Mouse (Mus musculus) heart, postnatal 10 days (tissue): ENCODE data around the gene Enpp3. TPM values are rescaled to one million over a fixed set of nuclear protein-coding genes. Genes with fewer than 3 reads are reported as not detected.

Experiments used
- DNase-seq, 2 experiments: peaks; one replicate each; pipeline ENCODE4 v3.0.0; 2021
- intact Hi-C: fragments of 180-260 bp; cut with DNase I; formaldehyde crosslinking; loops from one replicate; pipeline ENCODE4 v1.15.1; 2025
- total RNA-seq, 2 experiments: library from RNA; stranded (reverse); gene quantifications; 2 replicates each; pipeline ENCODE4 v1.2.3; 2021

Enpp3 gene
- total RNA-seq, 2 experiments from 2014 or later: 7.6 to 8.3 TPM

DNA sequence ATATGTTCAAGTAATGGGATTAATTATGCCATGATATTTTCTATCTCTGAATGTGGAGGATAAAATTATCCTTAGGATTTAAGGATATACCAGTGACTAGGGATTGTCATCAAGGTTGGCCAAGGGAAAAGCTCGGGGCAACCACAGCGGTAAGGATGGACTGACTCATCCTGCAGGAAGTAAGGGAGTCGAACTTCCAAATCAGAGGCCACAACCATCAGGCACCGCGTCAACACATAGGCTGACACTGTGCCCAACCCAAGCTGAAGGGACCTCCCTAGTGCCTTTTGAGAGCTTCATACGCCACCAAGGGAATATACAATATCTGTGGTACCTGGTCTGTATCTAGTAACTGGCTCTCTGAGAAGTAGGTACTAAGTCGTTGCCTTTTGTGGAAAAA lies 73.1 kb downstream of the Enpp3 start:
- intact Hi-C loops: no loop called here
- no peak for DNase-seq

DNA sequence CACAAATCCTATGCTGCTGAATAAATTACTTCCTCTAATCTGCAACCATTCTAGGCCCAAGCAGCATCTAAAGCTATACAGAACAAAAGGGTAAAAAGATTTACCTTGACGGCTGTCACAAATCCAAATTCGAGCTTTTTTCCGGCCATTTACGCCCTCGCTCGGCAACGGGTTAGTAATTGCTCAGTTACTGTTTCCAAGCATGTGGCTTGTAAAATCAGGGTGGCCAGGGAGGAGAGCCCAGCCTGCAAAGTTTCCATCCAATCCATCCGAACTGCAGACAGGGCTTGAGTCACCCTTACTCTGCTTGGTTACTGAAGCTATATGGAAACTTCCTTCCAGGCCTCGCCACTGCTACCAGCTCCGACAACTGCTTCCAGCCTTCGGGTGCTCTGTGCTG lies 74.9 kb downstream of the Enpp3 start:
- intact Hi-C loops: no loop called here
- DNase-seq: no peak

DNA sequence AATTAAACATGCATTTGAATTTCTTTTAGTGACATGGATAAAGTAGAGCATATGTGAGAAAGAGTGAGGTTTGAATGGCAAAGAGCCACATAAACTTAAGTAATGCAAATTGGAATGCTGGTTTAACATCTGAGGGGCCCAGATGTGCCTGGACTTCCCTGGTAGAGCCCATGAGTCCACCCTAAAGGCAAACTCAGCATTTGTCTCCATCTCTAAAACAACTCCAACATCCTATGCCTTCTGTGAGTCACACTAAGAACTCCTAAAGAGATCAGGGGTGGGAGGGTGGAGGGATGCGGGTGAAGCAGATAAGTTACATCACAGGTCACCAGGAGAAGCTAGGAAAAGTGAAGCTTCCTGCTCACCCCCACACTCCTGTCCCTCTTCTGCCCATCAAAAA lies 76.6 kb downstream of the Enpp3 start:
- intact Hi-C loops: no loop called here
- DNase-seq: no peak

DNA sequence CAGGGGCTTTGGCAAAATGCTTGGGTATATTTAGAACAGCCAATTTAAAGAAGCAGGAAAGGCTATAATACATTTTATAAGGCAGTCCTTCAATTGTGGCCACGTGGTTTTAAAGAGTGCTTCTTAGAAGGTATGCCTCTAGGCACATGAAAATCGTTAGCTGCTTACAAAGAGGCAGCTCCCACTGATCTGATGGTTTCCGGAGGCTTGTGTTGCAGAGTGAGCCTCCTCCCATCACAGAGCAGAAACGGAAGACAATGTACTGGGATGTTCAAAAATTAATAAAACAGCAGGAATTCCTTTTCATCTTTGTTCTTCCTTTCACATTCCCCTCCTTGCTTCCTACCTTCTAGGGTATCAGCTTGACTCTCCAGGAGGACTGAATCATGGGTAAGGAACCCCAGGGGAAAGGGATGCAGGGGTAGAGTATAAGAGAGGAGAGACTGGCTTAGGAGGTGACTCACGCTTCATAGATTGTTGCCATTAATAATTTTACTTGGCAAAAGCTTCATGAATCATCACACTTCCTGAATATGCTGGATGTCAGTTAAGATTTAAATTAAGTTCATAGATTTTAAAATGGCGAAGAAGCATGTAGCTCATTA lies 77.4 kb downstream of the Enpp3 start:
- intact Hi-C loops: no loop called here
- no peak for DNase-seq

DNA sequence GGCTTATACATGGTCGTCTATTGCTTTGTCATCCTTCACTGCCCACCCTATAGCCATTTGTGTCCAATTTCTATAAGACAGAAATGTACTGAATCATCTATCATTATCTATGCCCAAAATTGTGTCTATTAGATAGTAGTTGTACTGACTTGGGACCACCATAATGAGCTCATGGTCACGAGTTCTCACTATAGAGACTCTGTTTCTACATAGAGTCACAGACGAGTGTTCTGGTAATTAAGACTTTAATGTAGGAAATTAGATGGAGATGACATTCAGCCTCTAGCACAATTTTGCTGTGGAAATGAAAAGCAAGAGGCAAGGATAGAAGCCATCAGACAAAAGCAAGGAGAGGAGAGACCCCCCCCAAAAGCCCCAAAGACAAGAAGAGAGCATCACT lies 78.0 kb downstream of the Enpp3 start:
- intact Hi-C loops: no loop called here
- no peak for DNase-seq

DNA sequence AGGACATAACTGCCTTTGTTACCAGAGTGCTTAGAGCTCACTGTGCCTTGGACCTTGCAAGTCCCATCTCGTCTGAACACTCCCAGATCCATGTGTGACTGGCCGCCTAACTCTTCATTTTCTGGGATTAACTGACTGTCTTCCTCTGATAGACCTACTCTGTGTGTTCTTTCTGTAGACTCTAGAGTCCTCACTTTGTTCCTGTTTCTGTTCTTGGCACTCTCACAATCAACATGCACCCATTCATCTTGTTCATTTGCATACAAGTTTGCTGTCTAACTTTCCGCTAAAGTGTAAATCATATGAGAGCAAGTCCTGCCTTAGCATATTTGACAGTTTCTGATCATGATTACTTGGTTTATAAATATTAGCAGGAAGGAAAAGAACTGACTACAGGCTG lies 79.4 kb downstream of the Enpp3 start:
- intact Hi-C loops: no loop called here
- no peak for DNase-seq

DNA sequence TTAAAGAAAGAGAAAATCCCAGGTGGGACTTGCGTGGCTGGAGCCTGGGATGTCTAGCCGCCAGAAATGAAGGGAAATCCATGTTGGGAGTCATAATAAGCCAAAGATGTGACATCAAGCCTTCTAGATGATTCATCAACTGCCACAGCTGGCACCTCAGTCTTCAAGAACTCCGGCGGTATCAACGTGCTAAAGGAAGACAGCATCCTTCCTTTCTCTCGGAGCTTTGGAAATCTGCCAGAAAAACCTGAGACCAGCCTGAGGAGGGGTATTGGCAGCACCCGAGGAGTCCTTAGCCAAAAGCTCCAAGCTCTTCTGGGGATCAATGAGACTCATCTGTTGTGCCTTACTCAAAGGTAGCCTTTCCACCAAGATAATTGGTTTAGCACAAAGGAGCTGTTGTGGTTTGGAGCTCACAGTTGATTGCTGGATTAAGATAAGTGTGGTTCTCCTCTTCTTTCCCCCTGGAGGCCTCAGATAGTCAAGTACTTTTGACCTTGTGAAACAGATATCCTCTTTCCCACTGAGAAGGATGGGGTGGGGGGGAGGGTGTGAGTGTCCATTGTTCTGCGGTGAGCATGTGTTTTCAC lies 84.2 kb downstream of the Enpp3 start:
- intact Hi-C loops: no loop called here
- DNase-seq: no peak

DNA sequence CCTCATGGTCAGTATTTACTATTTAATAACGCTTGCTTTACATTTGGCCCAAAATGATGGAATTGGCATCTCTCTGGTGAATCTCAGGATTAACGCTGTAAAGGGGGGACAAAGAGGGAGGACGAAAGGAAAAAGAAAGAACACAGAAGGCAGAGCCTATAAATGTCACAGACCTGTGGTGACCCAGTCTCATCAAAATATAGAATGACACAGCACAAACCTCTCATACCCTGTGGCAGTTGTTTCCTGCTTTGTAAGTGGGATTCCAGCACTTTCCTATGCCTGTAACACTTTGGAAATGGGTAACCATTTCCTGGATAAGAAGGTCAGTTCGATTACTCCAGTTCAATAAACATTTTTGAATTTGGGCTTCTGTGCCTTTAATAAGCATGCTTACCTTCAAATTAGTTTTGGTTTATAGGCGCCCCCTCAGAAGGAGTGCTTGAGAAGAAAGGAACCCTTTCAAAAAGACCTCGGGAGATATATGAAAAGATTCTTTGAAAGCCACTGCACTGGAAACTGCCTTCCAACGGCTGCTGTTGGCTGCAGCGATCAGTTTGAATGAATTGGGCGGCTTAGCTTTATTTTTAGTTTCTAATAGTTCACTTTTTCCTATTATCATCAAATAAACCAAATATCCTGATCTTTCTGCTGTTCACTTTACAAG lies 87.6 kb downstream of the Enpp3 start:
- intact Hi-C loops: no loop called here

DNA sequence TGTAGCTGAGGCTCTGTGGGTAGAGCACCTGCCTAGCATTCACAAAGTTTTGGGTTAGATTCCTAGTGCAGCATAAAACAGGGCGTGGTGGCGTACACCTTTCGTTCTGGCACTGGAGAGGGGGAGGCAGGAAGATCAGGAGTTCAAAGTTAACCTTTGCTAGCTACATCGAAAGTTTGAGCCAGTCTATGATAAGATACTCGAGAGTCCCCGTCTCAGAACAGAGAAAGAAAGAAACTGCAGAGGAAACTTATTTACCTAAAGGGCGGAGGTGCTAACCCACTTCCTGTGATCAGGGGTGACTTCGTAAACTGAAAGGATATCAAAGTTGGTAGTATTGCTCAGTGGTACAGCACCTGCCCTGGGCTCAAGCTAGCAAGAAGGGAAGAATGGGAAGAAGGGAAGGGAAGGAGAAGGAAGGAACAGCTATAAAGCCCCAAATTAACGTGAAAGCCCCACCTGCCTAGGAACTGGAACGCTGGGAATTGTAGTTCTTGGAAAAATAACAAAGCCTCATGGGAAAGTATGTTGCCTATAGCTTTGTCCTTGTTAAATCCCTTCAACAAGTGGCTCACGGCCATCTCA lies 88.3 kb downstream of the Enpp3 start:
- DNase-seq: no peak
- intact Hi-C loops: no loop called here

More for the DNA sequence above, 87.6 kb downstream of the Enpp3 start:
- no peak for DNase-seq

DNA sequence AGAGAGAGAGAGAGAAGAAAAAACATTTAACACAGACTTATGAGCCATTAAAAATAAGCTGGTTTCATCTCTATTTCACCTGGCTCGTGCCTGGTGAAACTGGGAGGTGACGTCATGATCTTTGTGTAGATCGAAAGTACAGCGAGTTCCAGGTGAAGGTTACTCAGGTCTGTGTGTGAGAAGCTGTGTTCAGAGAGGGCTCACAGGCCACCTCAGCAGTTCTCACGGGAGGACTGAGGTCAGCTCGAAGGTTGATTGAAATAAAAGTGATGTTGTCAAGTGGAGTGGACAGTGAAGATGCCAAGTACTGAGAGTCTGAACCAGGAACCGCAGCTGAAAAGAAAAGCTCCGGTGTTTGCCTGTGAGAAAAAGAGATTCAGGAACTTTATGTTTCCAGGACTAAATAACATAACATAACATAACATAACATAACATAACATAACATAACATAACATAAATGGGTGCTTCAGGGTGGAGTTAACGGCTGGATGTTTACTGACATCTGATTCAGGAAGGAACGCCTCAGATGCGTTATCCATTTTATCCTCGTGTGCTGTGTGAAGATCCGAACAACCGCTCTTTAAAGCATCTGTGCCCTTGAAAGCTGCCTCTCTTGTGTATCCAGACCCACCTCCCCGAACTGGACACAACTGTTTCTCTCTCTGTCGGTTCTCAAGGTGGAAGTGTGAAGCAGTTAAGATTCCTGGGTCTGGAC lies 88.9 kb downstream of the Enpp3 start:
- no peak for DNase-seq
- intact Hi-C loops: no loop called here

DNA sequence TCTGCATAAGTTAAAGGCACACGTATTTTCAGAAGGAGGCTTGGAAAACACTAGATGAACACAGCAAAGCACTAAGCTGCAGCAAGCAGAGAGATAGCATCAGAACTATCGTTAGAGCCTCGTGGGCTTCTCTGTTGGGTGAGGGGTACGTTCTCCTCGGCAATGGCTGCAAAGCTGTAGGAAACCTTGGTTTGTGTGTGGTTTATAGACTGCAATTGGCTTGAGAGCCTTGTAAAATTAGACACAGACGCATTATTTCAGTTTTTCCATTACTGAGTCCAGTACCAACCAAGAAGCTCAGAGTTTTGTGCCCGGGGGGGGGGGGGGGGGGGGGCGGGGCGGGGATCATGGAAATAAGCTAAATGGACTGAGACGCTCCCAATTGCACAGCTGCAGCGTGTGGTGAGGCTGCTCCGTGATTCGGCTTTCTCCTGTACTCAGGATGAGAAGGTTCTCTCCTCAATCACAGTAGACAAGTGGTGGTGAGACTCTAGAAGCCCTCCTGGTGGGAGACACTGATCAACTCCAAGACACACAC lies 99.6 kb downstream of the Enpp3 start:
- no peak for DNase-seq
- intact Hi-C loops: no loop called here

DNA sequence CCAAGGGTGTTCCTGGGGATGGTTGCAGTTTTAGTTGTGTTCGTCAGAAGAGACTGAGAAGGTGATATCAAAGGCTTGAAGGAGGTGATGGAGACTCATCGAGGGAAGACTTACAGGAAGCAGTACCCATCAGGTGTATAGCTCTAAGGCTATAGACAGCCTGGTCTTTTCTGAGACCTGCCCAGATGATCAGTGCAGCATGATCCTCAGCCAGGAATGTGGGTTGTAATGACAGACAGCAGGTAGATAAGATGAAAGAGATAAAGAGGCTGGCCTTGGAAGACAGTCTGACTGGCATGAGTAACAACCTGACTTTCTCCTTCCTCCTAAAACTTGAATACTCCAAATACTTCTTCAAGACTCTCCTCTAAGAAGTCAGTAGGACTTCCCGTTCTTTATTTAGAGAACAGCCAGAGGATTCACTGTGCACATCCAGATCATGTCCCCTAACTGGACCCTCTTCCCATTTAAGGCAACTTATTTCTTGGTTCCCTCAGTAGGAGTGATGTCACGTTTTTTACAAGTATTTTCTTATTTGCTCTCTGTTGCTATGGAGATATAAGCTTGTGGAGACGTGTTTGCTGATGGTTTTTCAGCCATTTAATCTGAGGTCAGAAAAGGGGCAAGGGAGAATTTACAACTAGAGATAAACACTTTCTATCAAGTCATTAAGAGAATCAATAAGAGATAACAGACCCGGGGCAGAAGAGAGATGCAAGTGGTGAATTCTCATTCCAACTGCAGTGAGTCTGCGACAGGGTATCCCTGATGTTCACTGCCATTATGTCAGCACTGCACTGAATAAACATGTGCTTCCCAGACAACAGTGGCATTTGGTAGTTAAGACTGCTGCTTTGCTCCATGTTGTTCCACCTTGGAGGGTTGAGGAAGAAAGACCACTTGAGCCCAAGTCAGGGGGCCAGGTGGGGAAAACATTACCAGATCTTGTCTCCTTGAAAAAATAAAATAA lies 101.1 kb downstream of the Enpp3 start:
- intact Hi-C loops: no loop called here
- no peak for DNase-seq

DNA sequence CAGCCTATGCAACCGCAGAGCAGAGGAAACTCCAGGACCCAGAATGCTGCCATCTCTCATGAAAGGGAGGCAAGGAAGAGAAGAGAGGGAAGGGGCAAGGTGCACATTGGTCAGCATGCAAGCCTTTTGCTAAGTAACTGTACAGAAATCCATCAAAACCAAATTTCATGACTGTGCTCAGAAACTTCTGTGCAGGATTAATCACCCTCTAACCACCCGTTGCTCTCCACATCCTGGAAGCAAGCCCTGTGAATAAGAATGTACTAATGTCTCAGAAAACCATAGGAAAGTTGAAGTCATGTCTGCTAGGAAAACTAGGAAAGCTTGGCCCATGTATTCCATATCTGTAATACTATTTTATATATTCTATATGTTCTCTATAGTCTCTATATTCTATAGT lies 103.5 kb downstream of the Enpp3 start:
- DNase-seq: no peak
- intact Hi-C loops: no loop called here

DNA sequence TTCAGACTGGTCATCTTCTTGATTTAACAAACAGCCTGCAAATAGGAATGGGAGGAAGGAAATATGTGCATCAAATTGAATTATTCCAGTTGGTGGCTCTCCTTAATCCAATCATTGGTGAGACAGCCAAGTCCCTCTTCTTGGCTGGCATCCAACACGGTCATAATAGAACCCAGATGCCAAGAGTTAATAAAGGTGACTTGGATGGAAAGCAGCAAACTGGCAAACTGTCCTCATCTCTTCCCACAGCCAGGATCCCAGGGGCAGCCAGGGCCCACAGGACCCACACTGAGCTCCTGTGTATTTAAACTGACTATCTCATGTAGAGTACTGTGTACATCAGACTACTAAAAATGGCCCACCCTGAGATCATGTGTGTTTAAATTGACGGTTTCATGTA lies 104.2 kb downstream of the Enpp3 start:
- intact Hi-C loops: no loop called here
- no peak for DNase-seq

DNA sequence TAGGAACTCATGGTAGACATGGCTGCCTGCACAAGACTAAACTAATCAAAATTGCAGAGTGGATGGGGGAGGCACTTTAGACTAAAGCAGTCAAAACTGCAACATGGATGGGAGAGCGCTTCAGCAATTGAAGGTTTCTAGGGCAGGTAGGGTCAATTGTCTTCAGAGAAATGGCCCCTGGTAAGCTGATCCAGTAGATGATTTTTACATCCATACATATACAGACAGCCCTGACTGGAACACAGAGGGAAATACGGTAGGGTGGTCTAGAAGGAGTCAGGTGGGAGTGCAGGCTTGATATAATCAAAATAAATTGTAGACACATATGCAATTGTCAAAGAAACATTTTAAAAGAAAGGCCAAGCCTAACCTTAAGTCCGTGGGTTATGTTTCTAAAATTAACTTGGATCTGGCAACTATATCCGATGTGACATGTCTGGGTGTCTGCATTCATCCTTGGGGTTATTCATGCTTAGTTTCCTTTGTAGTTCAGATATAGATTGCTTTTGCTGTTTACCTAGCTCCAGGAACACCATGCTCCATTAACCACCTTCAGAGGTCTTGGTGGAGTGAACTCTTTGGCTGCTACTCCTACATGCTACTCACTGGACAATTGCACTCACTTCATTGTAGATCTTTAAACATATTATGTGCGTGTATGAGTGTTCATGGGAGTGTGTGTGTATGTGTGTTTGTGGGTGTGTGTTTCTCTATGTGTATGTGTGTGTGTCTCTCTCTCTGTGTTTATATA lies 107.4 kb downstream of the Enpp3 start:
- intact Hi-C loops: no loop called here
- DNase-seq: no peak

DNA sequence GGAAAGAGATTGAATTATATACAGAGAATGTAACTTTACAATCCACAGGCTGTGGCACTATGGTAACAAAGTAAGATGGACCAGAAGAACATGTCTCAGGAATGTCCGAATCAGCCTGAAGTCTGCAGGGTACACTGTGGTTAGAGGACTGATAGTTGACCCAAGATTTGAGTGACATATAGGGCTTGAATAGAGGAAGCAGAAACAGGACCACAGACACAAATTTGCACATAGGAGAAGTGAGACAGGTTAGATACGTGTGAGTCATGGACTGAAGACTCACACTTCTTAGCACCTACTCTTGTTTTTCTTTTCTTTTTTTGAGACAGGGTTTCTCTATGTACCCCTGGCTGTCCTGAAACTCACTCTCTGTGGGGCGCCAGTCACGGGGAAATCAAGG lies 115.1 kb downstream of the Enpp3 start:
- no peak for DNase-seq
- intact Hi-C loops: no loop called here

DNA sequence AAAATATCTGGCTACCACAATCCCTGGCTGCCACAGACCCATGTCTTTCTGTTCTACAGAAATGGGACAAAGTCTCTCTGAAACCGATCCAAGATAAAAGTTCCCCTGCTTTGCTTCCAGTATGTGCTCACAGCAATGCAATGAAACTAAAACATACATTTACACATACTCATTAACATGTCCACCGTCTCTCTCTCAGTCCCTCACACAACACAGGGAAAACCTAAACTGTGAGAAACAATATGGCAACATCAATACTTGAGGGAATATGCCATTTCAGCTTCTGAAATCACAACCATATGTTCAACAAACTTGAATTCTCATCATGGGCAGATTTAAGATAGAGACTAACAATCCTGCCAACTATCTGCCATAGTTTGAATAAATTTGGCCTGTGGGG lies 117.4 kb downstream of the Enpp3 start:
- intact Hi-C loops: no loop called here
- no peak for DNase-seq
